Mouse (Mus musculus): ENCODE measurements around the gene Cdc123. TPM values are rescaled to one million over a fixed set of nuclear protein-coding genes. Genes with fewer than 3 reads are reported as not detected.

Cdc123 gene
- polyA plus RNA-seq, 1 experiment from 2014 or later: 184 TPM

GRCm38 (mm10) chr2:5746529-5746928 lies 98.4 kb downstream of the Cdc123 start:
- peak; percentile 16 for DNase-seq (ENCODE audit: low spot score)
- Histone ChIP-seq H3K27ac (replicated peaks) (peak overlapping the region; percentile 24), H3K27me3 (ENCODE audit: control insufficient read depth, insufficient read depth, low read length) (no peaks in the 10 kb centered on the region), H3K9me3 (ENCODE audit: control insufficient read depth, low read length) (no peaks in the 10 kb centered on the region), H3K4me3 (ENCODE audit: low read depth, low read length) (peak overlapping the region; percentile 12; the same call in 1 of the 2 replicates), H3K36me3 (ENCODE audit: control insufficient read depth, insufficient read depth, low read length) (no peaks in the 10 kb centered on the region), H3K4me1 (replicated peaks; ENCODE audit: control insufficient read depth, insufficient read depth) (no peaks in the 10 kb centered on the region), H3K9ac (ENCODE audit: low read length) (no peak overlapping the region), H3K4me2 (replicated peaks; ENCODE audit: low read depth) (peak overlapping the region; percentile 36; the same call in 1 of the 2 replicates)
- TF ChIP-seq CTCF (IDR thresholded peaks at IDR 0.05; ENCODE audit: low read depth): no peak
- TF ChIP-seq EP300 (optimal IDR thresholded peaks at IDR 0.05): no peak
- 43% methylated on average over 12 of the region's 12 CpGs for WGBS
- no peak; the same call in 1 of the 2 replicates for ATAC-seq (ENCODE audit: low FRiP score, low TSS enrichment)

Other genes with a start within 250 kb of the Cdc123 start
- gene Camk1d, start 130.6 kb downstream of the Cdc123 start, polyA plus RNA-seq (2015; fragmentation: Nextera tagmentation; extraction: Ambion mirVana): 6.7 and 8.4 TPM in 2 replicates
- gene Nudt5, start 145 bp downstream of the Cdc123 start, polyA plus RNA-seq (2015; fragmentation: Nextera tagmentation; extraction: Ambion mirVana): 27.2 and 29.1 TPM in 2 replicates
- gene Gm13199, start 17.8 kb upstream of the Cdc123 start, polyA plus RNA-seq (2015; fragmentation: Nextera tagmentation; extraction: Ambion mirVana): 0.25 and 0.32 TPM in 2 replicates
- gene Sec61a2, start 50.3 kb upstream of the Cdc123 start, polyA plus RNA-seq (2015; fragmentation: Nextera tagmentation; extraction: Ambion mirVana): 19.6 and 21.8 TPM in 2 replicates
- 0.65 TPM in 2 replicates for gene Dhtkd1, start 97.6 kb upstream of the Cdc123 start, polyA plus RNA-seq (2015; fragmentation: Nextera tagmentation; extraction: Ambion mirVana)
- 4.9 and 5.3 TPM in 2 replicates for gene Upf2, start 106.3 kb upstream of the Cdc123 start, polyA plus RNA-seq (2015; fragmentation: Nextera tagmentation; extraction: Ambion mirVana)

Data from stomach, postnatal 0 days (tissue).